Mouse (Mus musculus): Measurements from ENCODE around the gene 2610002M06Rik.

Gene 2610002M06Rik

DNA sequence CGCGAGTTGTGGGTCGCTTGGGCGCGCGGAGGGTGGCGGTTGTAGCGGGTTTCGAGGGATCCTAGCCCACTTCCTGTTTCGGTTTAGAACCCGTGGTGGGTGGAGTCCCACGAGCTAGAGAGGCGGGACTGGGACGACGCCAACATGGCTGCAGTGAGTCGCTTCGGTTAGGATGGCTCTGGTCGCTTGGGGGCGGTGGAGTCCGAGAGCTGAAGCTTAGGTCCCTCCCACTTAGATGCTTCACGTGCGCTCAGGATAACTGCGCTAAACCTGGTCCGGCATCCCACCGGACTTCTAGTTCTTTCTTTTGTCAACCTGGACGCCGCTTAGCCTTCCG, at the start of gene 2610002M06Rik:
Gene 2610002M06Rik (minus strand): TSS at position 117 of the 337 bp plus-strand sequence.
- peak; percentile 73 for DNase-seq

- no peak for DNase-seq
Measured at GRCm38 (mm10) chrX:107858165-107858564, 42.0 kb upstream of the 2610002M06Rik start.

DNA sequence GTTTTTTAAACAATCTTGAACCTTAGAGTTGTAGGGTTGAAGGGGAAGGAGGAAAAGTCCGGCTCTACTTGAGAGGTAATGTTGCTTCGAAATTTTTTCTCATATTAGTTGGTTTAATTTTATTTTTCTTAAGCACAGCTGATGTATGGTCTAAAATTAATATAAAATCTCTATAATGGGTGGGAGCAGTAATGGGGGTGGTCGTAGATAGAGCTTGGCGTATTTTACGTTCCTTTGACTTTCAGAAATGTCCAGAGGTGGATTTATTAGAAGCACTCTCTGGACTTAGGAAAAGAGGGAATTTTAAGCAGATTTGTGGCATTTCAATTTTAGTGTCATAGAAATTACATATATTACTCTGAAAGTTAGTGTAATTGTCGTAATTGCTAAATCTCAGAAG, 592 bp upstream of the 2610002M06Rik start:
- no peak for DNase-seq

DNA sequence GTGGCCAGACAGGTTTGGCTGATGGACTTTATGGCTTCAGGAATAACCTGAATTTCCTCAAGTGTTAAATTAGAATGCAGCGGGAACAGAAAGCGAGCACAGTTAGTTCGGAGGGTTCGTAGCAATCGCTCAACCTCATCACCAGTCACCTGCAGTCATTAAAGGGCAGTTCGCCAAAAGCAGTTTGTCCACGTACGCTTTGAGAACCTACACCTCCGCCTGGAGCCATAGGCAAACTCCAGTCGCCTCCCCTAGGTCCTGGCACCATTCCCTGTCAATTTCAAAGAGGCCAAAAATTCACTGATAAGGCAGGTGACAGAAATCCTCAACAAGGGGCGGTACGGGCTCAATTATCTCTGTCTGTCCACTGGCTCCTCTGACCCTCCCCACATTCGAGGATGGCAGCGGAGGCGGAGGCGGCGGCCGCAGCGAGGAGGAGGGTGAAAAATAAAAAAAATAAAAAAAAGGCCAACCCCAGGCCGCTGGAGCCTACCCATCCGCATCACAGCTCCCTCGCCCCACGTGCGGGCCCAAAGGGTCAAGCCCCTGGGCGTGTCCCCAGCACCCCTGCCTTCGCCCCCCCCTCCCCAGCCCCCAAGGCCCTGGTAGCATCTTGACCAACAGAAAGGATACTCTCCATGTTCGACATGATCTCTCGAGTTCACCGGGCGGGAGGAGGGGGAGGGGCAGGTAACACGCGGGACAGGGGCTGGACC, 474 bp downstream of the 2610002M06Rik start:
- peak; percentile 3 for DNase-seq

DNA sequence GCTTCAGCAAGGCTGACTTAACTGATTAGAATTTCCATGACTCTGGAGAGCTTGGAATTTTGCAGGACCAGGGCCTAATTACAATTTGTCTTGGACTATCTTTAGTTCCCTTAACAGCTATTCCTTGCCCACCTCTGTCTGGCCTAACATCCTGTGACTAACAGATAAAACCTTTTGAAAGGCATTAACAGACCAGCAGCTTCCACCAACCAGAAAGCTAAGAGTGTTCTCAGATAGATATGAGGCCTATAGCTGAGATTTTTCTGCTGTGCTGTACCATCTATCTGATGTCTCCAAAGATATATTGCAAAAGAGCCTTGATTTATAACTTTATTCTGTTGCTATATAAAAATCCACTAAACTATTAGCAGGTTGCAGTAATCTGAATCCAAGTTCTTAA, 4.0 kb downstream of the 2610002M06Rik start:
- DNase-seq: no peak

GRCm38 (mm10) chrX:107796919-107797318, 19.2 kb downstream of the 2610002M06Rik start:
- no peak for DNase-seq

DNA sequence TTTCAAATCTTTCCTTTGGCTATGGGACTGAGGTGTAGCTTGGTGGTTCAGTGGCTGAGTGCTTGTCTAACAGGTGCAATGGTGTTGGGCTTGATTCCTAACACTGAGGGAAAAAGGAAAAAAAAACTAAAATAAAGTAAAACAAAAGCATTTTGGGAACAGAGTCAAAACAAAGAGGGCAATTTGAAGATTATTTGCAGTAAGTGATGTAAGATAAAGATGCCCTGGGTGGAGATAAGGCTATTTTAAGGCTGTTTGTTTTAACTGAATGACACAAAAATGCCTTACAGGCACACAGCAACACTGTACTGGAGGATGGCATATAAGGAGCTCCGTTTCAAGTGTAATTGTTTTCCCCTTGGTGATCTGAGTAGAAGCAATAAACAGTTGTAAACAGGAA, 20.3 kb downstream of the 2610002M06Rik start:
- DNase-seq: no peak

DNA sequence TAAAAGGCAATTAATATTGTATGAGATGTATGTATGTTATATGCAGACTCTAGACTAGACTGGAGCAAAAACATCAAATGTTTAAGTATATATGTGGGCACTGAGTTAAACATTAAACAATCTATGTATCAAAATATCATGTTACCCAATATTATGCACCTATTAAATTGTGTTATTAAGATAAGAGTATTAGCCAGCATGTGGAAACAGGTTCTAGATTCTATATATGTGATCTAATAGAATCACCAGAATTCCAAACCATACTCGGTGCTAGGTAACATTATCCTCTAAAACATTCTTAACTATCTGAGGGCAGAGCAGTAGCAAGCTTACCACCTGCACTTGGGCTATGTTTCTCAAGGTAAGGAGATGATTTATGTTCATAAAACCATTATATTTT, 23.8 kb downstream of the 2610002M06Rik start, which contains the start of gene Tent5d:
Gene Tent5d (plus strand): TSS at position 301 of the 400 bp plus-strand sequence.
- DNase-seq: no peak

DNA sequence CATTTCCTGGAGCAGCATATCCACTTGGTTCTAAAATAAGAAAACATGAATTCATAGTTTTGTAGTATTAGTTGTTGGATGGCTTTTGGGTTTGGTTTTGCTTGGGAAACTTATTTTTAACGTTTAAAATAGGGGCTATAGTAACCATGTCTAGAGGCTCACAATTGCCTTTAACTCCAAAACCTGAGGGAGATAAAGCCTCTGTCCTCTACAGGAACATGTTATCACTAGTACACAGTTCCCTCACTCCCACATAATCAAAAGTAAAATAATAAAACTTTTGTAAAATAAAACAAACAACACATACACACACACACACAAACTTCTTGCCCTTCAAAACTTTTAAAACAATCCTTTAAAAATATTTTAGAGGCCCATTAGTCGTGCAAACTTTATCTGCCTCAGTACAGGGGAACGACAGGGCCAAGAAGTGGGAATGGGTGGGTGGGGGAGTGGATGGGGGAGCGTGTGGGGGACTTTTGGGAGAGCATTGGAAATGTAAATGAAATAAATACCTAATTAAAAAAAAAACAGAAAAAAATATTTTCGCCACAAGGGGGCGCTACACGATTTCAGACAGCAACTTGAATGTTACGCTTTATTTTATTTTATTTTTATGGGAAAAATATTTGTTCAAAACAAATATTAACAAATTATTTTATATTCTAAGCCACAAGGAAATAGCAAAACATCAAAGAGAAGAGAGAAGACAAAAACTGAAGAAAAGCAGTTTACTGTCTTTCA, 25.2 kb downstream of the 2610002M06Rik start:
- DNase-seq: no peak

GRCm38 (mm10) chrX:107790136-107790535, 26.0 kb downstream of the 2610002M06Rik start:
- DNase-seq: no peak

GRCm38 (mm10) chrX:107767896-107768295, 48.2 kb downstream of the 2610002M06Rik start:
- no peak for DNase-seq

Measured in right cerebral cortex, postnatal 25 days (tissue).